Mouse (Mus musculus): ENCODE measurements at regions not wholly inside any gene's neighbourhood (a gene's known extent, or its start where the extent isn't known, plus 50 kb on each side); places are given as distances from the start of the nearest gene placed in this dataset.

DNA sequence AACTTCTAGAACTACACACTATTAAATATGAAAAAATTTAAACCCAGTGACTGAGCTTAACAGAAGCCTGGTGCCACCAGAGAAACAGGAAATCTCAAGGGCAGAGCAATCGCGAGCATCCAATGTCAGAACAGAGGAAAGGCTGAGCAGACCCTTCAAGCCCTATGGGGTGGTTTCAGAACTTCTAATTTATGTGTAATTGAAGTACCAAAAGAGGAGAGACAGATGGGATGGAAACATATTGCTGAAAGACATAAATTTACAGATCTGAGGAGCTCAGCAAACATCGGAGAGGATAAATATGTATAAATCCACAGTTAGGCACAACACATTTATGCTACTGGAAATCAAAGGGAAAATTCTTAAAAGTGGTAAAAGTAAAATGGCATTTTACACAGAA, 637.6 kb downstream of the Rwdd3 start:
- TF ChIP-seq GATA1 (IDR thresholded peaks at IDR 0.05; ENCODE audit: borderline replicate concordance, low read length), result no peak
- no peak for TF ChIP-seq FLI1 (IDR thresholded peaks at IDR 0.05; ENCODE audit: low read length)

Data from megakaryocyte, embryonic 14.5 days (primary cell).